Mouse (Mus musculus) c-Kit-negative CD71-positive TER-119-positive erythroid progenitor cells, embryonic 14.5 days (primary cell): ENCODE results near the gene Hist1h2bq.

Experiments used
- DNase-seq: peaks from one replicate; pipeline ENCODE4 v3.0.0-alpha.2; 2013; ENCODE audit warnings: low read depth, low spot score

The Hist1h2bq gene

DNA sequence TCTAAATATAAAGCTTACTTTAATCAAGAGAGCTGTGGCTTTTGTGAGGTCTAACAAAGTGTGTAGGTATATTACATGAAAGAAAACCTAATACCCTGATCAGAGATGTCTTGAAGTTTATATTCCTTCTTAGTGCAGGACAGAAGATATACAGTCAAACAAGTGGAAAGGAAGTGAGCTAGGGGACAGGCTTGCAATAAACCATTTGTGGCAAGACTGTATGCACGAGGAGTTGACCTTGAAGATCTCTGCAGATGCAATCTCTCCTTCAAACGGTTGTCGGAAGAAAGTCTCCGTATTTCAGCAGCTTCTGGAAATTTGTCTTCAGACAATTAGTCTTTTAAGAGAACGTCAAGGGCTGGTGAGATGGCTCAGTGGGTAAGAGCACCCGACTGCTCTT is 20.1 kb downstream of the Hist1h2bq start:
- no peak for DNase-seq

DNA sequence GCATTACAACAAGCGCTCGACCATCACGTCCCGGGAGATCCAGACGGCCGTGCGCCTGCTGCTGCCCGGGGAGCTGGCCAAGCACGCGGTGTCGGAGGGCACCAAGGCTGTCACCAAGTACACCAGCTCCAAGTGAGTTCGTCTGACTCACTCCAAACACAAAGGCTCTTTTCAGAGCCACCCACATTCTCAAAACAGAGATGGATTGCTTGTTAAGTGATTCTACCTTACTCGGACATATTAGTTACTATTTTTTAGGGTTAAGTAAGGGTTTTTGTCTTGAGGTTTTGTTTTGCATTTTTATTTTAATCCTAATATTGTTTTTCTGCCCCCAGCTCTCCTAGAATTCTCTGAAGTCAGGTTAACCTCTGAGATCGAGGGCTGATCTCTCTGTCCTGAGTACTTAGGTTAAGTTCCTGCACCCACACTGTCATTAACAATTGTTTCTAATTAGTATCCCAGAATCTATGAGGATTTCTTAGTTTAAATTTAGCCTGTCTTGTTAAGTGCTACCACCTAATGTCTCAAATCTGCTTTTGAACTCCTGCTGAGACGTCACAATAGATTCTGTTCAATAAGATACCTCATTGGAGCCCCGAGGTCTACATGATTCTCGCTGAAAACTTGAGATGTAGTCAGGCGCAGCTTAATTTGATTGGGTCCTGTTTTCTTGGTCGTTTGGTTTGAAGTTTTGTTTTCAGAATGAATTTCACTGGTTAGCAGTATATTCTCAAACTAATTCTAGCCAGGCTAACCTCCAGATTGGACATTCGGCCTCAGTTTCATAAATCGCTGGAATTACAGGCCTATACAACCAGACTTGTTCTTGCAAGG is 22.0 kb downstream of the Hist1h2bq start:
- DNase-seq, result peak; percentile 43

DNA sequence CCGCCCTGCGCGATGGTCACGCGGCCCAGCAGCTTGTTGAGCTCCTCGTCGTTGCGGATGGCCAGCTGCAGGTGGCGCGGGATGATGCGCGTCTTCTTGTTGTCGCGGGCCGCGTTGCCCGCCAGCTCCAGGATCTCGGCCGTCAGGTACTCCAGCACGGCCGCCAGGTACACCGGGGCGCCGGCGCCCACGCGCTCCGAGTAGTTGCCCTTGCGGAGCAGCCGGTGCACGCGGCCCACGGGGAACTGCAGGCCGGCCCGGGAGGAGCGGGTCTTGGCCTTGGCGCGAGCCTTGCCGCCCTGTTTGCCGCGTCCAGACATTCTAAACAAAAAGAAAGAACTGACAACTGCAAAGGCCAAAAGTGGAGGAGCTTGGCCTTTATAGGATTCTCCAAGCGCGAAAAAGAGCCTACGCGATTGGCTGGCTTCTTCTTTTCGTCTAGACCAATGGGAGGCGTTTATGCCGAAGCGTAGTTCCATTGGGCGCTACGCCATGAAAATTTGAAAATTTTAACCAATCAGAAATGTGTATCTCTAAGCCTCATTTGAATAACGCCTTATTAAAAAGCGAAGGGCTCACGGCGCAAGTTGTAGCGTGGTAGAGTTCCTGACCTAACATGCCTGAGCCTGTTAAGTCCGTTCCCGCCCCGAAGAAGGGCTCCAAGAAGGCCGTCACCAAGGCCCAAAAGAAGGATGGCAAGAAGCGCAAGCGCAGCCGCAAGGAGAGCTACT is 22.9 kb downstream of the Hist1h2bq start, which contains the start of the genes Hist1h2an and Hist1h2bp:
Hist1h2an (minus strand) TSS at position 320 of the 731 bp plus-strand sequence.
Hist1h2bp (plus strand) TSS at position 563 of the 731 bp plus-strand sequence.
- peak; percentile 96 for DNase-seq

DNA sequence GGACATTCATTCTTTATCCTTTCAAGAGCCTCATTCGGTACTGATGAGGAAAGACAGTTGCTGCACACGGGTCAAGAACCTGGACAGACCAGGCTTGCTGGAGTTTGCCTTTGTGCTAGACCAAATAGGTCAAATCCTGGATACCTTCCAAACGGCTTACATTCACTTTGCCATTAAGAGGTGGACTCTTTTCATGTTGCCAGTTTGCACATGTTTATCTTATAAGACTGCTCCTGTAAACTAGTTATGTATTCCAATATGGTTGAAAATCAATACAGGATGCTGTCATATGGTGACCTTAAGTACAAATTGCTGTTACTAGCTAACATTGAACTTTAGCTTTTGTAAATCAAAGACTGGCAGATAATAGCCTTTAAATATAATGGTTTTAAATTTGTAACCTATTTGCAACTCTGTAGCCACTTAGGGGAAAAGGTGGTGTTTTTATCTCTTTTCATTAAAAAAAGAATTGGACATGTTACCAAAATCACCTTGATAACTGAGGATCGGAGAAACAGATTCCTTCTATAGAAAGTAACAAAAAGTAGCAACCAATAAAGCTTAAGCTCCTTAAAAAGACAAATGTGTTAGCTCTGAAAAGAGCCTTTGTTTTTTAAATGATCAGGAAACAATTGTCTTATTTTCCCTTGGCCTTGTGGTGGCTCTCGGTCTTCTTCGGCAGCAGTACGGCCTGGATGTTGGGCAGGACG is 23.7 kb downstream of the Hist1h2bq start:
- peak; percentile 52 for DNase-seq

DNA sequence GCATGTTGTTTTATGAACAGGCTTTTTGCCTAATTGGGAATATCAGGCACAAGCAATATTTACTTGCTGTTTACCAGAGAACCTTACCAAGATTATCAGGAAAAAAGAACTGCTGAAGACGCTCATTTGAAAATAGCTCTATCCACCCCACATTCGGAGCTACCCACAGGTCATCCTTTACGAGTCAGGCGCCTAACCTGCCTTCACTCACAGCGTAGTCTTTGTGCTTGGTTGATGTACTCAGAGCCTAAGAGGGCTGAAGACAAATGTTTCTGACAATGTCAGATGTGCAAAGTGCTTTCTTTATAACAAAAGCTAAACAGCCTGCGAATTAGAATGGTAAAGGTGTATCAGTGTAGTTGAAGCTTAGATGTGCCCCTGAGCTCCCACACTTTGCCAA is 25.7 kb downstream of the Hist1h2bq start:
- DNase-seq, result no peak

DNA sequence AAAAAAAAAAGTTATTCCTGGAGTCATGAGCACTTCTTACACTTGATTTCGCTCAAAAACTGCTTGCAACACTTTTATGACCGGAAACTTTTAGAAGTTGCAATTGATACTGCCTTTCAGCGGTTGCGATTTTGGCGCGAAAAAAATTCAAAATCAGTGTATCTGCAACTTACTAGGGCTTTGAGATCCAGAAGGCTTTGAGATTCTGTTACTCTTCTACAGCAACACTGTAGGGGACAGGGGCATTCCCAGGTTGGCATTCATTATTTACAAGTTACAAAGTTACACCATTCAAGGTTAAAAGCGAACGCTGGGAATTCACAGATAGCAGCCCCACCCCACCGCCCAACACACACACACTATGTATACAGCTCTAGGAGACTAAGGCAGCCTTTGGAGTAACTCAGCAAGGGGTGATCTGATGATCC is 26.2 kb downstream of the Hist1h2bq start:
- peak; percentile 63 for DNase-seq

DNA sequence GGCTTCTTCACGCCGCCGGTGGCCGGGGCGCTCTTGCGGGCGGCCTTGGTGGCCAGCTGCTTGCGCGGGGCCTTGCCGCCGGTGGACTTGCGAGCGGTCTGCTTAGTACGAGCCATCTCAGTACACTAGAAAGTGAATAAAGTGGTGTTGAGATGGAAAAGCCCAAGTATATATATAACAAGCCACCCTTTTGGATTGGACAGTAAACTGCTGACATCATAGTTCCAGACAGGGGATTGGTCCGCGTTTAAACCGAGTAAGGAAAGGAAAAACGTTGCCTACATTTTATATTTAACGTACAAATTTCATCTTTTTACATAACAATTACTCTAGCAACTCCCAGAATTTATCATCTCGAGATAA is 26.8 kb downstream of the Hist1h2bq start, which contains the start of gene Hist1h3i:
Hist1h3i (minus strand) TSS at position 116 of the 363 bp plus-strand sequence.
- DNase-seq, result peak; percentile 92

DNA sequence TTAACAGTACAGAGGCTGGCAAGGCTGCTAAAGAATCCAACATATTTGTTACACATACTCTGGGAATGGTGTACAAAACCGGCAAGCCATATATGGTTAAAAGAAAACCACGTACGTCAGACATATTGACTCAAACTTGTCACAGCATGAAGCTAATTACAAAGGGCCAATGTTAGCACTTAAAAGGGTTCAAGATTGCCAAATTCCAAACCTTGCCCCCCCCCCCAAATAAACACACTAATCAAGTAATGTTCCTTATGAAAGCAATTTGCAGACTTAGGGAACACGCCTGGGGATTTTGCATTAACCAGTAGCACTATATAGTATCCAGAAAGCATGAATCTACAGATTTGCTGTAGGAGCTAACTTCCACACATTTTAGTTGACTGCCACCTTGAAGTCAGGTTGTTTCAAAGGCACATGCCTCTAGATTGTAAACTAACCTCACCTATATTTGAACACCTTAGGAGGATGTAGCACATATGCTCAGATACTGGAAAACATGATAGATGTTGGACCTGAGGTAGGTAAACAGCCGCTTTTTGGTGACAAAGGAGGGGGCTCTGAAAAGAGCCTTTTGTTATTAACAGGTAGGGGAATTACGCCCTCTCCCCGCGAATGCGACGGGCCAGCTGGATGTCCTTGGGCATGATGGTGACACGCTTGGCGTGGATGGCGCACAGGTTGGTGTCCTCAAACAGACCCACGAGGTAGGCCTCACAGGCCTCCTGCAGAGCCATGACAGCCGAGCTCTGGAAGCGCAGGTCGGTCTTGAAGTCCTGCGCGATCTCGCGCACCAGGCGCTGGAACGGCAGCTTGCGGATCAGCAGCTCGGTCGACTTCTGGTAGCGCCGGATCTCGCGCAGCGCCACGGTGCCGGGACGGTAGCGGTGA is 27.4 kb downstream of the Hist1h2bq start:
- DNase-seq, result peak; percentile 66

DNA sequence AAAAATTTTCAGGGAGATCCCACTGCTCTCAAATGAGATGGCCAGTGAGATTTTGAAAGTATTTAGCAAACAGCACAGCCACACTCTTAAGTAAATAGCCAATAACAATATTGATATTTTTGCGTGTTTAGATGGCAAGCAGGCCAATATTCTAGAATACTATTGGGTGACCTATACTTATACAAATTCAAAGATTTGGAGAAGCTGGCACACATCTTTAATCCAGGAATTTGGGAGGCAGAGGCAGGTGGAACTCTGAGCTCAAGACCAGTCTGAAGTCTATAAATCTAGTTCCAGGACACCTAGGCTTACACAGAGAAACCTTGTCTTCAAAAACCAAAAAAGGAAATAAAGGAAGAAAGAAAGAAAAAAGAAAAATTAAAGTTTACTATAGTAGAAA is 28.4 kb downstream of the Hist1h2bq start:
- DNase-seq, result peak; percentile 24

DNA sequence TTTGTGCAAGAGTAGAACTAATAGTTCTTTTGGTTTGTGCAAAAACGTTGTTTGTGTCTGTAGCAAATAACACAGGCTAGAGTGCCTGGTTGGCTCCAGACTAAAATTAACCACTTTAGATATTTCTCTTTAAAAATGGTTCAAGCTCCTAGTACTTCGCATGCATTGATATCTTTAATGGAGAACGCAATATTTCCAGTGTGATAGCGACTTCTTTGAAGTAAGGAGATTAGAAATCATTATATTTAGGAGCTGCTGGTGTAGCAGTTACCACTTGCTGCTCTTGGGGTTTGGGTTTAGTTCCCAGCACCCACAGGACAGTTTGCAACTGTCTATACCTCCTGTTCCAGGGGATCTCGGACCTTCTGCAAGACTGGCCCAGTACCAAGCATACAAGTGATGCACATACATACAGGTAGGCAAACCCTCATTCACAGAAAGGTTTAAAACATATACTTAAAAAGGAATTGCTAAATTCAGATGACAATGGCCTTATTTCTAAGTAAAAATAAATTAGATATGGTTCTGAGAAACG is 28.9 kb downstream of the Hist1h2bq start:
- peak; percentile 40 for DNase-seq

DNA sequence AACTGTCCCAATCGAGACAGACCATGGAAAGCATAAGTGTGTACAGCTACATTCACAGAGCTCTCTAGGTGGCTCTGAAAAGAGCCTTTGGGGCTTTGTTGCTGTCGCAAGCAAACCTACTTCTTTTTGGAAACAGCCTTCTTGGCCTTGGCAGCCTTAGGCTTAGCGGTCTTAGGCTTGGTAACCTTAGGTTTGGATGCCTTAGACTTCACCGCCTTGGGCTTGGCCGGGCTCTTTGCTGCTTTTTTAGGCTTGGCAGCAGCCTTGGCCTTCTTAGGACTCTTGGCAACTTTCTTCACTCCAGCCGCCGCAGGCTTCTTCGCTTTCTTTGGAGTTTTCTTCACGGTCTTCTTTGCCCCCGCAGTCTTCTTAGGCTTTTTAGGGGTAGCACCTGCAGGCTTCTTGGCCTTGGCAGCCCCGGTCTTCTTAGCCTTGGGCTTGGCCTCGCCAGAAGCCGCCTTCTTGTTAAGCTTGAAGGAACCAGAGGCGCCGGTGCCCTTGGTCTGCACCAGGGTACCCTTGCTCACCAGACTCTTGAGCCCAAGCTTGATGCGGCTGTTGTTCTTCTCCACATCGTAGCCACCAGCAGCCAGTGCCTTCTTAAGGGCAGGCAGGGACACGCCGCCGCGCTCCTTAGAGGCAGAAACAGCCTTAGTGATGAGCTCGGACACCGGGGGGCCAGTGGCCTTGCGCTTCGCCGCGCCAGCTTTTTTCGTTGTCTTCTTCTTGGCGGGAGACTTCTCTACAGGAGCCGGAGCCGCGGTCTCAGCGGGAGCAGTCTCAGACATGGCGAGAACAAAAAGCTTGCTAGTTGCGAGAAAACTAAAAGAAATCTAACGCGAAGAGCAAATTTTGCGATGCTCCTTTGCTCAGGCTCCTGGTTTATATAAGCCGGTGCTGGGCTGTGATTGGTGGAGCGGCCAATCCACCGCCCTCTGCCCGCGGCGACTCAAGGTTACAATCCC is 29.9 kb downstream of the Hist1h2bq start, which contains the start of gene Hist1h1b:
Hist1h1b (minus strand) TSS at position 859 of the 965 bp plus-strand sequence.
- peak; percentile 87 for DNase-seq

DNA sequence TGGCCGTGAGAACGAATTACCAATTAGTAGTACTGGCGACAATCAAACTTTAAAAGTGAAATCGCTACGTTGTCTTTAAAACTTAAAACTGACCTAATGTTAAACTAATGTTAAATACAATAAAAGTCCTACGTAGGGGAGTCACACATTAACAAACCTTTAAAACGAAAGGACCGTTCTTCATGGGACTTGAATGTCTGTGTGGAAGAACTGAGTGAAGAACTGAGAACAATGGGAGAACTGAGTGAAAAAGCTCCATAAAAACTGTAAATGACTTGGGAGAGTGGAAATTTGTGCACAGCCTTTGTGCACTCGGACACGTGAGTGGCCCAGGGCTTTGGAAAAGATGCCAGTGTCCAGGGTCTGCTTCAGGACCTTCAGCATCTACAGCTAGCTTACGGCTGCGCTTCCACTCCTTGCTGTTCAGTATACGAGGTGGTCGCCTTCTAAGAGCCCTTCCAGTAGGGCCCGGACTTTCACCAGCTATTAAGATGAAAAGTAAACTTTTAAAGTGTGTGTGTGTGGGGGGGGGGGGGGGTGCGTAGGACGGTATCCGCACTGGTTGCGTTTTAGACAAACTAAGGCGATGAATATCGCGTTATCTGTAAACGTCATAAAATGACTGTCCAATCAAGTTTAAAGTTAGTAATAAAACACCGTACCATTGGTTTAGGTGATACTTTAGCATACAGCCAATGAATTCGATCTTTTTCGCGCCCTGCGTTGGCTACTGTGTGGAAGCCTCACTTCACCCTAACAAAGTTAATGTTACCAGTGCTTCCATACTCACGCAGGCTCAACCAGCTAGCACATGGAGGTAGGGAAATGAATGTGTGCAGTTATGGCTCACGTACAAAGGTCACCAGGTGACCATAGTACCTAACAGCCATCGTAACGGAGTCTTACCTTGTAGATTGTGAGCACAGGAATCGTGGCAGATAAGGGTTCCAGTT is 30.9 kb downstream of the Hist1h2bq start:
- peak; percentile 85 for DNase-seq
